Mouse (Mus musculus): Measurements from ENCODE around the gene Mkrn2. TPM values are rescaled to one million over a fixed set of nuclear protein-coding genes. Genes with fewer than 3 reads are reported as not detected.
A peak's percentile ranks its signal among the peaks of the same experiment; 100 is the strongest.

Gene Mkrn2
- 10 to 100 TPM; 35.0 to 40.4 TPM for total RNA-seq (2021)
- long read RNA-seq, experiment 1, full-length matches to known transcripts, result 59 of 68 reads
- long read RNA-seq, experiment 1, partial matches to known transcripts, result 6 of 68 reads
- long read RNA-seq, experiment 1, other reads (novel, unspliced or antisense), result 3 of 68 reads
- long read RNA-seq, experiment 2, full-length matches to known transcripts, result 29 of 30 reads
- long read RNA-seq, experiment 2, partial matches to known transcripts, result 1 of 30 reads
- long read RNA-seq, experiment 2, other reads (novel, unspliced or antisense), result 0 of 30 reads

DNA sequence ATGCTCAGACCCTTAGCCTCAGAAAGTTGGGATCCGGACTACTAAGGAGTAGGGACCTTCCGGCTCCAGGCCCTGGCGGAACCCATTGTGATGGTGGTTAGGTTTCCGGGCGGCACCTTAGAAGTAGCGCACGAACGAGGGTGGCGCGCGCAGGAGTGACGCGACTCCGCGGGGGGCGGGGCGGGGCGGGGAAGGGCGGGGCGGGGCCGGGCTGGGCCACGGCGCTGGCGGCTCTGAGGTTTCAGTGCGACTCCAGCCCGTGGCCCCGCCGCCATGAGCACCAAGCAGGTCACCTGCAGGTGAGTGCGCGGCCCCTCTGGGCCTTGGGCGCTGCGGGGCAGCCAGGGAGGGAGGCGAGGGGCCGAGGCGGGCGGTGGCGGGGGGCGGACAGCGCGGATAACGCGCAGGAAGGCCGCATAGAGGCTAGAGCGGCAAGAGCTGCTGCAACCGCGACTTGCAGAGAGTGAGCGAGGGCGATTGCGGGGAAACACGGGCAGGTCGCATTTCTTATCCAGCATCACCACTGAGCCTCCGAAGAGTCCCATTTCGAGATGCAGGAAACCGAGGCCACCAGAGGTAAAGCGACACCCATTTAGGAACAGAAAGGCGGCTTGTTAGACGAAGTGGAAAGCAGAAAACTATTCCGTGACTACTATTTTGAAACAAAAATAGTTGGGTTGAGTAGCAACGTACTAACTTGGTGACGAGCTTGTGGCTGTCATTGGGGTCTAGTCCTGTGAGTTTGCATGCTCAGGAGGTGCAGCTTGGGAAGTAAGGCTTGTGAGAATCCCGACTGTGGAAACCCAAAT lies at the start of gene Mkrn2:
TSS of gene Mkrn2 (plus strand) at position 188 of the 809 bp plus-strand sequence.
- intact Hi-C loops (cut with DNase I; ENCODE audit: low total_unique reads), result no loop called here
- peak; percentile 85 for DNase-seq

DNA sequence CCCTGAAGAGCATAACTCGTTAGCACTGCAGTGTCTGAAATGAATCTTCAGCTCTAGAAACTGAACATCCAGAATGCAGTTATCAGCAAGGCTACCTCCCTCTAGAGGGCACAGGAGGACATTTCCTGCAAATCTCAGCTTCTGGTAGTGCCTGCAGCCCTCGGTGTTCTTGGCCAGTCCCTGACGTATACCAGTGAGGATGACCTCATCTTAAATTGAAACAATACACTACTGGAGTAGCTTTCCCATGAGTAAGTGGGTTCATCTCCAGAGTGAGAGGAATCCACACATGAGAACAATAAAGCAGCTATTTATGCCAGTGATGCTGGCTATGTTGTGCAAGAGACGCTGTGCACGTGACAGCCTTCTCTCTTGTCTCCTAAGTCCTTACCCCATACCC lies 46.2 kb upstream of the Mkrn2 start:
- intact Hi-C loops (cut with DNase I; ENCODE audit: low total_unique reads), result no loop called here
- no peak for DNase-seq

DNA sequence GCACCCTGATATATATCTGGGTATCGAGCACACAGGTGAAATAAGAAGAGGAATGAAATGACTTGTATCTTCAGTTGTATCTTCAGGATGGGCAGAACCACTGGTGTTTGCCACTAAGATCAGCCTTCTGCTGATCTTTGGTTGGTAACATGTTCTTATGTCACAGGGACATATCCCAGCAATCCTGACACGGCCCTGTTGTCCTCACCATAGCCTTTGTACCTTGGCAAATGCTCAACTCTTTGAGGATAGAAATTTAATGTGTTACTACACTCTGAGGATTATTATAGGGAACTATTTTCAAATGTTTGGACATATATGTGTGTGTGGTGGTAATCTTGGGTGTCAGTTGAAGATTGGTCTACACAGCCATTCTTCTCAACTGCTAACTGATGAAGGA lies 43.5 kb upstream of the Mkrn2 start:
- no peak for DNase-seq
- intact Hi-C loops (cut with DNase I; ENCODE audit: low total_unique reads), result no loop called here

DNA sequence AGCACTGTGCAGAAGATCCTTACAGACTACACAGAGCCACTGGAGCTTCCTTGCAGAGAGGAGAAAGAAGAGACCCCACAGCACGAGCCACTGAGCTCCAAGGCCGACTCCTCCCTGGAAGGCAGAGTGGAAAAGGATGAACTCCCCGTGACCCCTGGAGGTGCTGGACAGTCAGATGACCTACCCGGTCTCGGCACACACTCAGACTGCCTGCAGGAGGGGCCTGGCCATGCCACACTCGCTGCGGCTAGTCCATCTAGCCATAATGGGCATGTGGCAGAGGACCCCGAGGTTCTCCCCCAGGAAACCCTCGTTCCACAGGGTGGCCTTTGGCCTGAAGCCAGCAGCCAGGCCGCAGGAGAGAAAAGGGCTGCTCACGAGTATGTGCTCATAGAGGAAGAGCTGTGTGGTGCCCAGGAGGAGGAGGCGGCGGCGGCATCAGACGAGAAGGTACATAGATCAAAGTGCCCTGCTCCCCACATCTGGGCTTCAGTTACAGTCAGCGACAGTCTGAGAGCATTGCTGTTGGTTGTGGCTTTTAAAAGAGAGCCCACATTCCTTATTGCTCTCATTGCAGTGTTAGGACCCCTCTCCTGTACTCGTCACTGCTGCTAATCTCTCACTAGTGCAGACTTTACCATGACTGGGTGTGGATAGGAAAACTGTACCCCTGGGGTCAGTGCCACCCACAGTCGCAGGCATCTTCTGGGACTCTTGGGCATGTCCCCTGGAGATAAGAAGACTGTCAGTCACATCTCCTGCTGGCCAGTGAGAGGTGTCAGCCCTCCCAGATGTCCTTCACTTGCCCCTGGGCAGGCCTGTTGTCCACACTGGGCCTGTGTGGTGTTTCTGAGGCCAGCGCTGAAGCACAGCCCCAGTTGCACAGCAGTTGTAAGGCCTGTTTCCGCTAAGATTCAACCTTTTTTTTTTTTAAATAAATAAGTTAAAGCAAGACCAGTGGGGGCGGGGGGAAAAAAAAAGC lies 41.8 kb upstream of the Mkrn2 start:
- DNase-seq, result no peak

DNA sequence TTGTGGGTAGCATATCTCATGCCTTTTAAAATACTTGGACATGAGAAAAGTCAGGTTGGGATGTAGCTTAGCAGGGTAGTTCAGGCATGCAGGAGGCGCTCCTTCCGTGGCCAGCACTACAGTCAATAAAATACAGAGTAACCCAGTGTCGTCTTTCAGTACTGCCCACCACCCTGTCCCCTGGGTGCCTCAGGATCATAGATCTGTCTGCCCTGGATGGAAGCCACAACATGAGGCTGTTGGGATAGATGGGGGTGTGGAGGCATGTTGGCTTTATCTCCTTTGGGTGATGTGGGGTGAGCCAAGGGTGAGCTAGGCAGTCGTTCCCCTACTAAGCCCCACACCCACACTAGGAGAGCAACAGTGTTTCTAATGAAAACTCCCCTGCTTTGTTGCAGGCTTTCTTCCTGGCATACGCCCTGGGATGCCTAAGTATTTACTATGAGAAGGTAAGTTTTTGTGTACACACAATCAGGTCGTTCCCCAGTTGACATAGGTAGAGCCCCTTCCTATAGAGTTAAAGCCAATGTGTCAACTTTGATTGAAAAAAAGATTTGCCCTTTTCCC lies 36.1 kb upstream of the Mkrn2 start:
- DNase-seq, result peak; percentile 42
- intact Hi-C loops (cut with DNase I; ENCODE audit: low total_unique reads), result no loop called here

More for the DNA sequence above, 41.8 kb upstream of the Mkrn2 start:
- intact Hi-C loops (cut with DNase I; ENCODE audit: low total_unique reads), result no loop called here

DNA sequence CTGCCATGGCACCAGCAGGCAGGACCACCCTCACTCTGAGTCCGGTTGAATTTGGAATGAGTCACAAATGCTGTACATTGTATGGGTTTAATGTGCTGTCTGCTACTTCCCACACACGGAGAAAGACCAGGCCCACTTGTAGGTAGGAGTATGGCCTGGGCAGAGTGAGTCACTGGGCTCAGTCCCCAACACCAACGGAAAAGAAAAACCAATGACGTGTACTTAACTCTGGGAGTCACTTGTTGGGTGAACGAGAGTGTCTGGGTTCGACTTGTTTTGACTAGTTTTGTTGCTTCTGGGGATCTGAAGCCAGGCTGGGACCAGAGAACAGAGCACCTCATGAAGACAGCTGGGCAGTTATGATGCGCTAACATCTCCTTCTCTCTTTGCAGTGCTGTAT lies 27.5 kb upstream of the Mkrn2 start:
- intact Hi-C loops (cut with DNase I; ENCODE audit: low total_unique reads), result no loop called here
- DNase-seq, result no peak

DNA sequence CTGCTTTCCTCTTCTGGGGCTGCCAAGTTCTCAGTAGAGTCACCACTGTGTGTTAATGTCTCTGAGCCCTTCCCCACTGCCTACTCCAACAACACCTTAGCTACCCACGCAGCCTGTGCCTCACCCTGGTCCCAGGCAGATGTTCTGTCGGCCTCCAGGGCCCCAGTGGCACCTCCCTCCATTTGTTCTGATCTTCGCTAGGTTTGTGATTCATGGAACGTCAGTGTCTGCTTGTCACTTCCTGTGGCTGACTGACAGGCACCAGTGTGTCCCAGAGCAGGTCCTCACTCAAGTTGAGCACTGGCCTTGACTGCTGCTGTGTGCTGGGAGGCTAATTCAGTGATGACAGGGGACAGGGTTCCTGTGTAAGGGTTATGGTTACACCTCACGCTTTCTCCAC lies 24.3 kb upstream of the Mkrn2 start:
- intact Hi-C loops (cut with DNase I; ENCODE audit: low total_unique reads), result no loop called here
- no peak for DNase-seq

DNA sequence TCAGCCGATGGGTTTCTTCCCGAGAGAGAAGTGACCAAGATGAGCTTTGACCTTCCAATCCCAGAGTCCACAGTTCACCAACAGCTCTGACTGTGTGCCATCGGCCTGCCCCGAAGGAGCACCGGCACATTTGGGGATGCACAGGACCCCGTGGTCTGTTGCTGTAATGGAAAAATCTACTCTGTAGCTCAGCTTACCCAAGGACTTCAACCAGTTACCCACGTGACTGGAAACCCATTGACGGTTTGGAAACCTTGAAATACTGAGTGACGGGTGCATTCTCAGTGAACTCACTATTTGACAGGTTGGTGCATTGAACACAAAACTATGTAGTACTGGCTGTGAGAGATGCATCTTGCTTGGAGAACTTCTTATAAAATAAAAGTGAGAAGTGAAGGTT lies 23.8 kb upstream of the Mkrn2 start:
- no peak for DNase-seq
- intact Hi-C loops (cut with DNase I; ENCODE audit: low total_unique reads), result no loop called here

DNA sequence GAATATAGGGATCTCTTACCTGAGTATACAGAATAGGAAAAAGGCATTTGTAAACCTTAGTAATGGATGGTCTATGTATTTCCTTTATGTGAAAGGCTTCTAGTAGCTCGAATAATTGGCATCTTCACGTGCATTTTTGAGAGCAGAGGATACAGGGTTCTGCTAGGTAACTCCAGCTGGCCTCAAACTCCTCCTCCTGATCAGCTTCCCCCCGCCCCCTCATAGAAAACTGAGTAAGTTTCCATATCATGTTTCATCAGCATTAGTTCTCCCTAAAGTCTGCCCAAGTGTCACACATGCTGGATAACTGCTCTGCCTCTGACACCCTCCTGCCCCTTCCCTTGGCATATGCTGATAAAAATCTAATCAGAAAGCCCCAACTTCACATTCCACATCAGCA lies 20.9 kb upstream of the Mkrn2 start:
- no peak for DNase-seq
- intact Hi-C loops (cut with DNase I; ENCODE audit: low total_unique reads), result no loop called here

DNA sequence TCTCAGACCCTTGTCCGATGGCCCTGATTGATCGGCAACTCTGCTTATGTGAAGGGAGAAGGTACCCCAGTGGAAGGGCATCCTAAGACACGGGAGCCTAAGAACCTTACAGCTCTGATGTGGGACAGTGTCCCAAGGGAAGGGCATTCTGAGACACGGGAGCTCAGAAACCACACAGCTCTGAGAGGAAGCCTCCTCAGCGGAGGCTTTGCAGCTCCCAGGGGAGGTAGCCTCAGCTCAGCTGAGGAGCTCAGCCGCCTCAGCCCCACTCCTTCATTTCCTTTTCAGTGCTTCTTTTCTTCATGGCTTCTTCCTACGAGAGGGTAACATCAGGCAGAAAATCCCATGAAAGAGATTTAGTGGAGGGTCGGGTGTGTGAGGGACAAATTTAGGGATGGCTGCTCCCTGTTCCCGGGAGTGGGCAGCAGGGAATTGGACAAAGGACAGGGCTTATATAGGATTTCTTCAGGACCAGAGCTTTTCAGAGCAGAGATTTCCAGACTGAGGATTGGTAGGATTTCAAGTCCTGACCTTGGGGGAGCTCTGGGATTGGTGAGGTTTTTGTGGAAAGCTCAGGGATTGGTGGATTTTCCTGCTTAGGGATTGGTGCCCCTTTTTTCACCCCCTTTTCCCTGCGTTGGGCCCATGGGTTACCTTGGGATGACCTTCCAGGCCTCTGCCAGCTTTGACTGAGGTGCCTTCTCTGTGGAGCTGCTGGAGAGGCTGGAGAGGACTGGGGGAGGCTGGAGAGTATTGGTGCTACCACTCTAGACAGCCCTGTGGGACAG lies 19.2 kb upstream of the Mkrn2 start:
- intact Hi-C loops (cut with DNase I; ENCODE audit: low total_unique reads), result no loop called here
- DNase-seq, result no peak

DNA sequence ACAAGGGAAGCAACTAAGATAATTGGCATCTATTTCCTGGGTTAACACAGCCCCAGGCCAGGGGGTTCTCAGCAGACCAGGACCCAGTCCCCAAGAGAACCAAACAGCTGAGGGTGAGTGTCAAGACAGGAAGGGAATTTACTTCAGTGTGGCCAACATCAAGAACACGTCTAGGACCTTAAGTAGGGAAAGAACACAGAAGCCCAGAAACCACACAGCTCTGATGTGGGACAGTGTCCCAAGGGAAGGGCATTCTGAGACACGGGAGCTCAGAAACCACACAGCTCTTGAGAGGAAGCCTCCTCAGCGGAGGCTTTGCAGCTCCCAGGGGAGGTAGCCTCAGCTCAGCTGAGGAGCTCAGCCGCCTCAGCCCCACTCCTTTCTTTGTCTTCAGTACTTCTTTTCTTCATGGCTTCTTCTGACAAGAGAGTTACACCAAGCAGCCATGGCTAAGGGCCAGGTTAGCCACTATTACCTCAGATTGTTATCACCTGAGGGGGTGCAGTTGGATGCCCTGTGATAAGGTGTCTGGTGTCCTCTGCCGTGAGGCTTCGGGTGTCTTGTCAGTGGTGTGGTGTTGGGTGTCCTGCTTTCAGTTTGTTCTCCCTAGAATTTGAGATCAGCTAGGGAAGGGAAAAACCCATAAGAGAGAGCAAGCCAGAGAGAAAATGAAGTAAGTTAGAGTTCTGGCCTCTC lies 18.1 kb upstream of the Mkrn2 start:
- no peak for DNase-seq
- intact Hi-C loops (cut with DNase I; ENCODE audit: low total_unique reads), result no loop called here

DNA sequence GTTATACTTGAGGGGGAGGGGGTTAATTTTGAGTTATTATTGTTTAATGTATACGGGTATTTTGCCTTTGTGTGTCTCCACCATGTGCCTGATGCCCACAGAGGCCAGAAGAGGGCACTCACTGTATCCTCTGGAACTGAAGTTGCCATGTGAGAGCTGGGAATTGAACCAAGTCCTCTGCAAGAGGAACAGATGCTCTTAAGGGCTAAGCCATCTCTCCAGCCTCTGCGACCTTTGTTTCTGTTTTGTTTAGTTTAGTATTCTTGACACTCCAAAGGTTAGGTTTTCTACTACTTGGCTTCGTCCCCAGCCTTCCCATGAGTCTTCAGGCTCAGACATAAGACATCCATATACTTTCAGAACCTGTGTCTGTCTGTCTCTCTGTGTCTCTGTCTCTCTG lies 17.5 kb upstream of the Mkrn2 start:
- DNase-seq, result no peak
- intact Hi-C loops (cut with DNase I; ENCODE audit: low total_unique reads), result no loop called here

DNA sequence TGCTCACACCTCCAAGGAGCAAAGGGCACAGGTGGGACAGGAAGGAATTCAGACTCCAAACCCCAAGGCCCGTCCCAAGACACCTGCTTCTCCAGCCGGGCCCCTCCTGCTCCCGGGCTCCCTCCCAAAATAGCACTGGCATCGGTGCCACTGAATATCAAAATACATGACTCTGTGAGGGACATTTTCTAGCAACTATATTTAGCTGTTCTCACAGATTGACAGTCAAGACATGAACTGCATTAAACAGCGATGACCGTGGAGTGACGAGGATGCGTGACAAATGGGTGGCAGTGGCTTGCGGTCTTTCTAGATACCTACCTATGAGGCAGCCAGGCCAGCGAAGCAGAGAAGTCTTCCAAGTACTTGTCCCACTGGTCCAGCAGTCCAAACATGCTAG lies 15.4 kb upstream of the Mkrn2 start:
- intact Hi-C loops (cut with DNase I; ENCODE audit: low total_unique reads), result no loop called here
- DNase-seq, result peak; percentile 52

DNA sequence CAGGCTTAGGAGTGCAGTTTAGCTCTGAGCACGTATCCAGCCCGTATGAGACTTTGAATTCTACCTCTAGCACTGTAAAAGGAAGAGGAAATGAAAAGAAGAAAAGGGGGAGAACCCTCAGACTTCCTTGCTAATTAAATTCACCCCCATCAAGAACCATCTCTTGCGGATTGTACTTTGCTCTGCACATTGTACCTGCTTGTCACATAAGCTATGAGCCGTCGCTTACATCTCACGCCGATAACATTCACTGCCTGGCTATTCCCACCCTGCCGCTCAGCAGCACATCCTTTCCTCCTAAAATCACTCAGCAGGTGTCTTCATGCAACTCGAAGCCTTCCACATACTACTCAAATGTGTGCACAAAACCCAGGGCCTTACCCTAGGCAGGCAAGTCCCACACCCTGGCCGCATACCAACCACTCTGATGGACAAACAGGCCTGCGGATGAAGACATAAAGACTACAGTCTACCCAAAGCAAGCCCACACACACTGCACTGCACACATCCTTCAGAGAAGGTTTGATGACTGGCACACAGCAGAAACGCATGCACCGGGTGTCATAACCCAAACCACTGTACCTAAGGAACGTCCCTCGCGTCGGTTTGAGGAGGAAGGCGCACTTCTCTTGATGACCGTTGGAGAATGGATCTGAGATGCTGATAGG lies 9.9 kb upstream of the Mkrn2 start:
- intact Hi-C loops (cut with DNase I; ENCODE audit: low total_unique reads), result no loop called here
- no peak for DNase-seq

DNA sequence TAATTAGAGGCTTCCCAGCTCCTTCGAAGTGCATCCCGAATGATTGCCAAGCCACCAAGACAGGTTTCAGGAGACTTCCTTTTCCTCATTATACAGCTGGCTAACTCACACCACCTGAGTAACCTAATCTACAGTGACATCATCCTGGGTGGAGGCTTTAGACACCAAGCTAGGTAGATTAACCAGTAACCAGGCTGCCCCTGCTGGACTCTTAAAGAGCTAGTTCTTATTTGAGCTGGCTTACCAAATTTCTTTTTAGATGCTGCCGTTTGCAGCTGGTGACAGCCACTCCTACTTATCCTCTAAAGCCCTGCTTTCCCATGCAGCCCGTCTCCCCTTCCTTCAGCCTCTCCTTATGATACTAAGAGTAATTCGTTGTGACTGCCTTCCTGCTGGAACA lies 9.2 kb upstream of the Mkrn2 start, which contains the start of gene Mkrn2os:
TSS of gene Mkrn2os (minus strand) at position 119 of the 400 bp plus-strand sequence.
- intact Hi-C loops (cut with DNase I; ENCODE audit: low total_unique reads), result no loop called here
- DNase-seq, result no peak

DNA sequence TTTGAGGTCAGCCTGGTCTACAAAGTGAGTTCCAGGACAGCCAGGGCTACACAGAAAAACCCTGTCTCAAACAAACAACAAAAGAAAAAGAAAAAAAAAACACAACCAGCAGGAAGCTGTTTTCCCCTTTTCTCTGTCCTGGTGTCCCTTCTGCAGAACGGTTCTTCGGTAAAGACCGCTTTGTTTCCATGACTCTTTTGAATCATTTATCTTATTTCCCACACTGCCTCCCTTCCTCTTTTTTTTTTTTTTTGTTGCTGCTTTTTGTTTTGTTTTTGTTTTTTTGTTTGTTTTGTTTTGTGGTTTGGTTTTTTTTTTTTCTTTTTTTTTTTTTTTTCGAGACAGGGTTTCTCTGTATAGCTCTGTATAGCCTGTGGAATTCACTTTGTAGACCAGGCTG lies 8.4 kb upstream of the Mkrn2 start:
- intact Hi-C loops (cut with DNase I; ENCODE audit: low total_unique reads), result no loop called here
- no peak for DNase-seq

DNA sequence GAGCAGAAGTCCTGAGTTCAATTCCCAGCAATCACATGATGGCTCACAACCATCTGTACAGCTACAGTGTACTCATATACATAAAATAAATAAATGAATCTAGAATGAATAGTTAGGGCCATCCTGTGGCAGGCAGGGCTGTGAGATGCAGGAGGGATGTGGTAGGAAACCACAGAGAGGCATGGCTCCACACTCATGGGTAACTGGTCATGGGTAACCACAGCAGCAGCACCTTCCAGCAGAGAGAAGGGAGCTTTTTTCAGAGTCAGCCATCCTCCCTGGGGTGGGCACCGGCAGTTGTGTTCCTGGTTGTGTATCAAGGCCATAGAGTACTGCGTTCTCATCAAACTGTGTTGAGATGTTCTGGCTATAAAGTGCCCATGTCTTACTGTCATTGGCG lies 7.2 kb upstream of the Mkrn2 start:
- intact Hi-C loops (cut with DNase I; ENCODE audit: low total_unique reads), result no loop called here
- no peak for DNase-seq

DNA sequence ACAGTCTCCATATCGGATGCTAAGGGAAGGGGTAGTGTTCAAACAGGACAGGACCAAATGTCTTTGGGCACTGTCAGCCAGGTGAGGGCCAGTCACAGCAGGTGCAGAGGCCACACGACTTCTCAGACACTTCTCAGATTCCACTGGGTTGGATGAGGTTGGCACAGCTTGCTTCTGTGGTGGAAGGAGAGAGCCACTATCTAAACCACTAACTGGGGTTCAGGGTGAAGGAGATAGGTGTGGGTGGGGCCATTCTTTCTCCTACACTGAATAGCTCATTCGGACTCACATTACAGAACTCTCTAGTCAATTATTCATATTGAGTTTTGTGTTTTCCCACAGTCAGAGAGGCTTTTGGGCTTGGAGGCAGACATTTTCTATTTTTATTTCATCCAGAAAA lies 6.0 kb upstream of the Mkrn2 start:
- no peak for DNase-seq
- intact Hi-C loops (cut with DNase I; ENCODE audit: low total_unique reads), result no loop called here
